Mouse (Mus musculus): ENCODE results near the gene Cutc.

- TF ChIP-seq POLR2A (IDR thresholded peaks at IDR 0.05; ENCODE audit: insufficient read depth, low read depth, low read length) (no peak), CTCF (IDR thresholded peaks at IDR 0.05) (no peak)
Observed at GRCm38 (mm10) chr19:43793951-43794350, 41.2 kb downstream of the Cutc start.
